Mouse (Mus musculus) CH12.LX (cell line): ENCODE measurements around the gene Chpf. TPM values are rescaled to one million over a fixed set of nuclear protein-coding genes. Genes with fewer than 3 reads are reported as not detected.

Source experiments
- DNase-seq: peaks from one replicate; pipeline ENCODE4 v3.0.0-alpha.2; 2013; ENCODE audit errors: extremely low read depth
- H3K27ac ChIP-seq: 2 replicates; pipeline ENCODE4 v1.5.1; 2012; ENCODE audit warnings: low read depth, mild to moderate bottlenecking, control low read depth, moderate library complexity; ENCODE audit not compliant: insufficient read depth
- H3K27me3 ChIP-seq: replicated peaks from 2 replicates; pipeline ENCODE3; 2012; ENCODE audit warnings: inconsistent platforms
- H3K36me3 ChIP-seq, 2 experiments: replicated peaks in 1 of 2; 2 replicates each; pipeline versions ENCODE3 to v1.6.1; 2012; ENCODE audit warnings: inconsistent platforms in 1 of 2, low read length in 1 of 2, mild to moderate bottlenecking in 1 of 2, mixed read lengths in 1 of 2, moderate library complexity in 1 of 2; ENCODE audit not compliant: control insufficient read depth in 1 of 2, insufficient read depth in 1 of 2
- H3K4me1 ChIP-seq, 2 experiments: 2 replicates each; pipeline ENCODE4 v1.6.1; 2012; ENCODE audit warnings: inconsistent platforms in 1 of 2, moderate library complexity in 1 of 2; ENCODE audit not compliant: insufficient read depth in 2 of 2, control insufficient read depth in 1 of 2
- H3K4me2 ChIP-seq: 2 replicates; pipeline ENCODE4 v1.6.1; 2012; ENCODE audit warnings: low read depth, mild to moderate bottlenecking, control low read depth; ENCODE audit not compliant: poor library complexity, insufficient read depth, severe bottlenecking
- H3K4me3 ChIP-seq, 3 experiments: fragments of 150-350 bp in 1 of 3; sonication (generic) in 1 of 3; replicated peaks in 1 of 3; 2 replicates each; pipeline versions ENCODE3 to v1.5.1; 2011 to 2012; ENCODE audit warnings: low read depth in 2 of 3, low read length in 2 of 3, mild to moderate bottlenecking in 2 of 3, moderate library complexity in 2 of 3, control low read depth in 1 of 3, improper control_type of control experiment in 1 of 3, inconsistent platforms in 1 of 3, mixed read lengths in 1 of 3; ENCODE audit not compliant: poor library complexity in 1 of 3
- H3K79me2 ChIP-seq: replicated peaks from 2 replicates; pipeline ENCODE4 v1.6.1; 2012; ENCODE audit warnings: mild to moderate bottlenecking, moderate library complexity; ENCODE audit not compliant: control insufficient read depth, poor library complexity, insufficient read depth, severe bottlenecking; ENCODE audit errors: extremely low read depth
- H3K9ac ChIP-seq: 2 replicates; pipeline ENCODE4 v1.6.1; 2012; ENCODE audit warnings: low read depth, mild to moderate bottlenecking, control low read depth, moderate library complexity; ENCODE audit not compliant: insufficient read depth
- H3K9me3 ChIP-seq: replicated peaks from 2 replicates; pipeline ENCODE3; 2012; ENCODE audit warnings: low read length, inconsistent platforms, mixed read lengths
- BHLHE40 ChIP-seq: IDR thresholded peaks from 2 replicates; pipeline ENCODE4 v1.6.1; 2011; ENCODE audit warnings: mild to moderate bottlenecking, low read depth, low read length, improper control_type of control experiment
- CHD1 ChIP-seq: IDR thresholded peaks from 2 replicates; pipeline ENCODE4 v1.6.1; 2012; ENCODE audit warnings: low read depth, low read length, improper control_type of control experiment, inconsistent platforms
- E2F4 ChIP-seq: IDR thresholded peaks from 2 replicates; pipeline ENCODE4 v1.6.1; 2011; ENCODE audit warnings: low read depth, low read length, improper control_type of control experiment; ENCODE audit not compliant: insufficient replicate concordance
- IRF4 ChIP-seq: IDR thresholded peaks from 2 replicates; pipeline ENCODE4 v1.6.1; 2014; ENCODE audit warnings: low read depth, mild to moderate bottlenecking, inconsistent platforms, low read length, improper control_type of control experiment
- JUN ChIP-seq: IDR thresholded peaks from 2 replicates; pipeline ENCODE4 v1.6.1; 2011; ENCODE audit warnings: low read depth, mild to moderate bottlenecking, low read length, improper control_type of control experiment, moderate library complexity; ENCODE audit not compliant: insufficient read depth
- KAT2A ChIP-seq: IDR thresholded peaks from 2 replicates; pipeline ENCODE4 v1.6.1; 2012; ENCODE audit warnings: low read length, improper control_type of control experiment, inconsistent platforms; ENCODE audit not compliant: insufficient replicate concordance
- MAZ ChIP-seq: IDR thresholded peaks from 2 replicates; pipeline ENCODE4 v1.6.1; 2012; ENCODE audit warnings: low read depth, mild to moderate bottlenecking, inconsistent platforms, low read length, improper control_type of control experiment, moderate library complexity
- NELFE ChIP-seq: IDR thresholded peaks from 2 replicates; pipeline ENCODE4 v1.6.1; 2011; ENCODE audit warnings: low read depth, low read length, improper control_type of control experiment
- PAX5 ChIP-seq: IDR thresholded peaks from 2 replicates; pipeline ENCODE4 v1.6.1; 2012; ENCODE audit warnings: low read length, inconsistent platforms, mixed read lengths
- RAD21 ChIP-seq: IDR thresholded peaks from 2 replicates; pipeline ENCODE4 v1.6.1; 2011; ENCODE audit warnings: low read depth, mild to moderate bottlenecking, low read length, improper control_type of control experiment, moderate library complexity
- SIN3A ChIP-seq: IDR thresholded peaks from 2 replicates; pipeline ENCODE4 v1.6.1; 2012; ENCODE audit warnings: low read length, improper control_type of control experiment, inconsistent platforms
- ZNF384 ChIP-seq: IDR thresholded peaks from 2 replicates; pipeline ENCODE4 v1.6.1; 2012; ENCODE audit warnings: low read depth, low read length, improper control_type of control experiment, inconsistent platforms
- dilution Hi-C: fragments of 300-500 bp; cut with MboI; formaldehyde crosslinking; loops from 2 replicates; pipeline ENCODE4 v1.14.3; 2020; ENCODE audit warnings: low sequenced_read_pairs; ENCODE audit not compliant: extremely low pct_unique_long_range_greater_than_20kb, extremely low pct_ligation_motif_present
- in situ Hi-C: fragments of 300-500 bp; cut with MboI; formaldehyde crosslinking; loops from 3 replicates; pipeline ENCODE4 v1.14.3; 2019; ENCODE audit warnings: low sequenced_read_pairs, low pct_ligation_motif_present, low pct_unique_long_range_greater_than_20kb, mixed read lengths
- polyA plus RNA-seq: library from polyadenylated mRNA; unstranded; fragments of >175 nt; gene quantifications from 2 replicates; pipeline ENCODE4 v1.2.1, GENCODE M21; 2012; ENCODE audit warnings: low read depth; ENCODE audit not compliant: insufficient read length
- total RNA-seq, 2 experiments: library from RNA; depleted of rRNA; stranded (reverse); fragments of 300-350 nt in 1 of 2; fragments of >200 nt in 1 of 2; gene quantifications; 2 replicates each; pipeline ENCODE4 v1.2.3; 2012 to 2014

Gene Chpf
- total and polyA plus RNA-seq, 3 experiments = 14.6 to 30.4 (median 20.6) TPM

- no peak for TF ChIP-seq E2F4
- no peak for TF ChIP-seq ZNF384
These were observed 30.2 kb downstream of the Chpf start for GRCm38 (mm10) chr1:75448937-75449336.

DNA sequence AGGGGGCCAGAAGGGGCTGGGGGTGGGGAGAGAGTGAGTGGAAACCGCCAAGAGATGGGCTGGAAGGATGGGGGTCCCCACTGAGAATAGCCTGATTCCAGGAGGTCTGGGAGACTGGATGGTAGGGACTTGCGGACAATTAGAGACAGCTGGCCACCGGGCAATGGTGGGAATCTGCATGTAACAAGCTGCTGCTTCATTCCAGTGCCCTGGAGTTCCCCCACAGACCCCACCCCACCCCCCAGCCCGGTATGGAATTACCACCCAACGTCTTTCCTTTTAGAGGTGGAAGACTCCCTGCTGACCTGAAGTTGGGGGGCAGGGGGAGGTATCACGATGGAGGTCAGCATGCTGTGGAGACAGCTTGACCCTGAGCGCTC lies 31.1 kb downstream of the Chpf start:
- Histone ChIP-seq H3K27ac (no peak overlapping the region), H3K4me3 (no peak overlapping the region), H3K4me1 (peaks cover 18 to 32% of the 10 kb centered on the region in 2 experiments), H3K27me3 (peaks cover 67% of the 10 kb centered on the region), H3K9ac (no peak overlapping the region), H3K4me2 (peak overlapping the region; percentile 17), H3K79me2 (no peaks in the 10 kb centered on the region), H3K36me3 (peaks cover 3 to 11% of the 10 kb centered on the region in 2 experiments), H3K9me3 (no peaks in the 10 kb centered on the region)
- in situ Hi-C loops (no loop called here), dilution Hi-C loops (no loop called here)
- no peak for TF ChIP-seq RAD21
- no peak for TF ChIP-seq PAX5
- TF ChIP-seq BHLHE40 = no peak
- no peak for TF ChIP-seq E2F4
- no peak for TF ChIP-seq CHD1
- TF ChIP-seq MAZ = no peak
- no peak for TF ChIP-seq IRF4
- no peak for TF ChIP-seq SIN3A
- TF ChIP-seq KAT2A = no peak
- no peak for DNase-seq

More at GRCm38 (mm10) chr1:75448937-75449336, 30.2 kb downstream of the Chpf start:
- Histone ChIP-seq H3K9ac (no peak overlapping the region), H3K36me3 (peaks cover 0 to 2% of the 10 kb centered on the region in 2 experiments), H3K79me2 (no peaks in the 10 kb centered on the region), H3K9me3 (no peaks in the 10 kb centered on the region), H3K4me1 (peaks cover 18 to 32% of the 10 kb centered on the region in 2 experiments), H3K4me3 (no peak overlapping the region), H3K27ac (no peak overlapping the region), H3K4me2 (no peak overlapping the region), H3K27me3 (peaks cover 76% of the 10 kb centered on the region)
- in situ Hi-C loops = no loop called here
- DNase-seq = no peak
- dilution Hi-C loops = no loop called here

DNA sequence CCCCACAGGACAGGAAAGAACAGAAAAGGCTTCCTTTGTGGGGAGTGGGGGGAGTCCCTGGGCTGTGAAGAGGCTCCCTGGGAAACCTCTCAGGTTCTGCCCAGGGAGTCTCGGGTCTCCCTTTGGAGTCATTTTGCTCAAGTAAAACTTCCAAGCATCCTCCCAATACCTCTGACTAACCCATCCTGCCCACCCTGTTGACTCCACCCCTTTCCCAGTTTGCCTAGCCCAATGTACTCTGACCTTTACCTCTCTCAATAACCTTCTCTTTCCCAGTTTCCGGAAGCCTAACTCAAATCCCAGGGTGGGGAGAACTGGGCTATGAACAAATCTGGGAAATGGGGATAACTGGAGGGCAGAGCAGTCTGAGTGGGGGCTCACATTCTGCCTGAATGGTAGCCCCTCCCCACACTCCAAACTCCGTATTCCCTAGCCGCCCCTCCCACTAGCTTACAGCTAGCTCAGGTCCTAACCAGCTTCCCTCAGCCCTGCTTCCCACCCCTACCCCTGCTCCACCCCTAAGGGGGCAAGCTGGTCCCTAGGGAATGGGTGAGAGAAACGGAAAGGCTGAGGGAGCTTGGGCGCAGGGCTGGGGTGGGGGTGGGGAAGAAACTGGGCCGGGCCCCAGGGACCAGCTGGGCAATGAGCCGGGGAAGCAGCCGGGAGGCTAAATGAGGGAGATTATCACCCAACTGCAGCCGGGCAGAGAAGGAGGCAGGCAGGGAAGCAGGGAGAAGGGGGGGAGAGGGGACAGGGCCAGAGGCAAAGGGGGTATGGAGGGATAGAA lies 31.6 kb downstream of the Chpf start:
- H3K4me3 ChIP-seq = no peak overlapping the region

More for the DNA sequence above, 31.6 kb downstream of the Chpf start:
- peak overlapping the region; percentile 17 for H3K4me2 ChIP-seq
- TF ChIP-seq NELFE = no peak
- TF ChIP-seq JUN = no peak
- TF ChIP-seq KAT2A = 0 out of 2 replicates have a peak, but pooled peaks have one; percentile 28
- no peaks in the 10 kb centered on the region for H3K9me3 ChIP-seq
- H3K79me2 ChIP-seq = no peaks in the 10 kb centered on the region
- no peak overlapping the region for H3K9ac ChIP-seq
- peaks cover 18 to 32% of the 10 kb centered on the region in 2 experiments for H3K4me1 ChIP-seq
- peaks cover 61% of the 10 kb centered on the region for H3K27me3 ChIP-seq
- peaks cover 8 to 17% of the 10 kb centered on the region in 2 experiments for H3K36me3 ChIP-seq
- dilution Hi-C loops (no loop called here), in situ Hi-C loops (no loop called here)
- H3K27ac ChIP-seq = no peak overlapping the region
- peak; percentile 22 for DNase-seq
